Mouse (Mus musculus): ENCODE results near the gene Vmn1r25. TPM values are rescaled to one million over a fixed set of nuclear protein-coding genes. Genes with fewer than 3 reads are reported as not detected.
"Not testable (repeated sequence)": the region's sequence is repeated elsewhere in the genome, so short reads cannot be mapped to it uniquely, and the experiment has no call there.

Vmn1r25 gene
- not detected for total RNA-seq (2021)
- long read RNA-seq, experiment 1 = 0 reads
- long read RNA-seq, experiment 2 = 0 reads

- no peak for DNase-seq (ENCODE audit: low spot score in 2 of 2)
- intact Hi-C loops (cut with DNase I) = no loop called here
These were observed at the start of gene Vmn1r25 for GRCm38 (mm10) chr6:57980710-57981109. Vmn1r25 (minus strand) TSS chr6:57980810.

- DNase-seq (ENCODE audit: low spot score in 2 of 2); intact Hi-C loops (cut with DNase I): not testable (repeated sequence)
These were observed 36.9 kb upstream of the Vmn1r25 start for GRCm38 (mm10) chr6:58017478-58017877.

- DNase-seq (ENCODE audit: low spot score in 2 of 2) = no peak
- intact Hi-C loops (cut with DNase I) = no loop called here
These were observed 34.4 kb upstream of the Vmn1r25 start, which contains the start of gene Vmn1r26 for GRCm38 (mm10) chr6:58015059-58015458. Vmn1r26 (minus strand) TSS chr6:58015159.

- DNase-seq (ENCODE audit: low spot score in 2 of 2); intact Hi-C loops (cut with DNase I): not testable (repeated sequence)
These were observed 19.2 kb downstream of the Vmn1r25 start, which contains the start of gene Vmn1r24 for GRCm38 (mm10) chr6:57961403-57961802. Vmn1r24 (minus strand) TSS chr6:57961503.

Other genes starting within 250 kb of the Vmn1r25 start
- 100 to 1,000 TPM; 159 to 189 TPM for gene Vopp1, start 155.7 kb downstream of the Vmn1r25 start, total RNA-seq (2021)
- not detected for gene Vmn1r21, start 130.5 kb downstream of the Vmn1r25 start, total RNA-seq (2021)
- gene Vmn1r22, start 72.8 kb downstream of the Vmn1r25 start, total RNA-seq (2021) = not detected
- not detected for gene Vmn1r23, start 54.0 kb downstream of the Vmn1r25 start, total RNA-seq (2021)
- not detected for gene Vmn1r24, start 19.3 kb downstream of the Vmn1r25 start, total RNA-seq (2021)
- not detected for gene Vmn1r26, start 34.3 kb upstream of the Vmn1r25 start, total RNA-seq (2021)
- gene Vmn1r27, start 238.0 kb upstream of the Vmn1r25 start, total RNA-seq (2021) = not detected